Comparison of ENCODE assay signal across 26 mouse cellular contexts in genomic region chr2:178948471-178948870, GRCm38 (mm10).
DNase-seq lines count a peak whose midpoint lies in the region; ATAC-seq lines count a peak whose summit lies in the region.
"Had no signal": no experiment of that assay in that cellular context is flagged by ENCODE, and none has a peak within 500 bp of the region (broad histone marks: within the 10 kb centered on the region; RNA-seq: fewer than 3 reads in every experiment).

No protein-coding gene starts in this region.

- ATAC-seq in forebrain, embryonic 11.5 days (replicated peaks; ENCODE audit: low FRiP score) = peak; percentile 42
- ATAC-seq in forebrain, embryonic 13.5 days = no peak
- no peak for ATAC-seq in midbrain, embryonic 16.5 days
- 0 out of 2 replicates have a peak, but pooled peaks have one; percentile 24 for ATAC-seq in embryonic facial prominence, embryonic 11.5 days (replicated peaks; ENCODE audit: insufficient number of reproducible peaks, low FRiP score, low TSS enrichment, low read depth)
- ATAC-seq: CD4-positive, CD25-positive, alpha-beta regulatory T cell, adult 4 months; intestine, embryonic 15.5 days; liver, embryonic 12.5 days; liver, postnatal 0 days had no signal

- H3K27me3 ChIP-seq in forebrain, embryonic 11.5 days (ENCODE audit: control insufficient read depth, insufficient read depth, low read length) = no peaks in the 10 kb centered on the region
- no peaks in the 10 kb centered on the region for H3K27me3 ChIP-seq in forebrain, embryonic 13.5 days
- H3K27me3 ChIP-seq in midbrain, embryonic 10.5 days (ENCODE audit: low read depth, poor library complexity, severe bottlenecking) = no peaks in the 10 kb centered on the region
- no peaks in the 10 kb centered on the region for H3K27me3 ChIP-seq in midbrain, embryonic 16.5 days (ENCODE audit: control insufficient read depth, insufficient read depth, low read depth, low read length)
- H3K27me3 ChIP-seq in embryonic facial prominence, embryonic 11.5 days (ENCODE audit: control insufficient read depth, insufficient read depth, low read length) = no peaks in the 10 kb centered on the region
- H3K27me3 ChIP-seq: heart, embryonic 13.5 days; intestine, embryonic 15.5 days; liver, embryonic 12.5 days; midbrain, embryonic 15.5 days; neural tube, embryonic 12.5 days had no signal

- H3K36me3 ChIP-seq in forebrain, embryonic 11.5 days (ENCODE audit: control insufficient read depth, insufficient read depth, low read length) = no peaks in the 10 kb centered on the region
- no peaks in the 10 kb centered on the region for H3K36me3 ChIP-seq in forebrain, embryonic 13.5 days (ENCODE audit: poor library complexity, severe bottlenecking)
- H3K36me3 ChIP-seq in midbrain, embryonic 10.5 days = no peaks in the 10 kb centered on the region
- no peaks in the 10 kb centered on the region for H3K36me3 ChIP-seq in midbrain, embryonic 16.5 days (ENCODE audit: control insufficient read depth, insufficient read depth, low read length)
- H3K36me3 ChIP-seq in embryonic facial prominence, embryonic 11.5 days (replicated peaks; ENCODE audit: control insufficient read depth, insufficient read depth, low read depth, low read length) = no peaks in the 10 kb centered on the region
- H3K36me3 ChIP-seq: heart, embryonic 13.5 days; hindbrain, embryonic 10.5 days; intestine, embryonic 15.5 days; liver, embryonic 12.5 days; midbrain, embryonic 15.5 days; neural tube, embryonic 12.5 days had no signal

- H3K4me1 ChIP-seq in forebrain, embryonic 11.5 days (replicated peaks; ENCODE audit: control insufficient read depth, insufficient read depth, low read length) = peaks cover 9% of the 10 kb centered on the region; the same call in 1 of the 2 replicates
- peaks cover 29% of the 10 kb centered on the region for H3K4me1 ChIP-seq in forebrain, embryonic 13.5 days
- H3K4me1 ChIP-seq in midbrain, embryonic 10.5 days = peaks cover 14% of the 10 kb centered on the region
- H3K4me1 ChIP-seq in midbrain, embryonic 16.5 days (ENCODE audit: control insufficient read depth, insufficient read depth, low read length) = peaks cover 7% of the 10 kb centered on the region; the same call in 1 of the 2 replicates
- H3K4me1 ChIP-seq in embryonic facial prominence, embryonic 11.5 days (ENCODE audit: control insufficient read depth, insufficient read depth, low read length) = 0 out of 2 replicates have a peak, but pooled peaks cover 2% of the 10 kb centered on the region
- H3K4me1 ChIP-seq: intestine, embryonic 15.5 days; liver, embryonic 12.5 days had no signal

- H3K9me3 ChIP-seq in forebrain, embryonic 11.5 days (ENCODE audit: control insufficient read depth, low read length) = no peaks in the 10 kb centered on the region
- no peaks in the 10 kb centered on the region for H3K9me3 ChIP-seq in forebrain, embryonic 13.5 days (replicated peaks)
- no peaks in the 10 kb centered on the region for H3K9me3 ChIP-seq in midbrain, embryonic 10.5 days (replicated peaks)
- H3K9me3 ChIP-seq in midbrain, embryonic 16.5 days (replicated peaks; ENCODE audit: control insufficient read depth, low read length, poor library complexity, severe bottlenecking) = no peaks in the 10 kb centered on the region
- H3K9me3 ChIP-seq in embryonic facial prominence, embryonic 11.5 days (replicated peaks; ENCODE audit: control insufficient read depth, low read length) = no peaks in the 10 kb centered on the region
- H3K9me3 ChIP-seq: heart, embryonic 13.5 days; hindbrain, embryonic 10.5 days; intestine, embryonic 15.5 days; liver, embryonic 12.5 days; midbrain, embryonic 15.5 days; neural tube, embryonic 12.5 days had no signal

- no peak for DNase-seq in forebrain, embryonic 11.5 days (ENCODE audit: low spot score)
- DNase-seq in midbrain, embryonic 10.5 days (ENCODE audit: low spot score) = no peak
- DNase-seq in embryonic facial prominence, embryonic 11.5 days (ENCODE audit: low spot score) = no peak
- DNase-seq in embryo, embryonic 9.5 days (ENCODE audit: extremely low spot score) = no peak
- no peak for DNase-seq in embryo, embryonic 10.5 days (ENCODE audit: low spot score)
- DNase-seq: cerebellum, adult 11 months; cerebellum, adult 9-11 months; heart, adult 2 months; heart, postnatal 10 days; kidney, adult 2 months; layer of hippocampus, postnatal 36 days; left cerebral cortex, postnatal 4 days; liver, postnatal 0 days; lung, postnatal 36 days; thymus, postnatal 4 days had no signal

- no peak overlapping the region for H3K4me2 ChIP-seq in forebrain, embryonic 11.5 days (ENCODE audit: low read depth, low read length, severe bottlenecking)
- no peak overlapping the region for H3K4me2 ChIP-seq in forebrain, embryonic 13.5 days
- H3K4me2 ChIP-seq in midbrain, embryonic 16.5 days (ENCODE audit: low read length) = no peak overlapping the region
- no peak overlapping the region for H3K4me2 ChIP-seq in embryonic facial prominence, embryonic 11.5 days (ENCODE audit: low read depth, low read length)
- H3K4me2 ChIP-seq: heart, embryonic 13.5 days; intestine, embryonic 15.5 days; liver, embryonic 12.5 days; midbrain, embryonic 15.5 days; neural tube, embryonic 12.5 days had no signal

- WGBS in forebrain, embryonic 11.5 days = 55% methylated on average over 6 of the region's 6 CpGs
- WGBS in forebrain, embryonic 13.5 days = 26% methylated on average over 6 of the region's 6 CpGs
- 80% methylated on average over 6 of the region's 6 CpGs for WGBS in midbrain, embryonic 10.5 days
- WGBS in midbrain, embryonic 16.5 days = 35% methylated on average over 6 of the region's 6 CpGs
- 64% methylated on average over 6 of the region's 6 CpGs for WGBS in embryonic facial prominence, embryonic 11.5 days

- H3K4me3 ChIP-seq in forebrain, embryonic 11.5 days (ENCODE audit: low read depth, low read length) = no peak overlapping the region
- H3K4me3 ChIP-seq in forebrain, embryonic 13.5 days = no peak overlapping the region
- no peak overlapping the region for H3K4me3 ChIP-seq in midbrain, embryonic 10.5 days
- no peak overlapping the region for H3K4me3 ChIP-seq in midbrain, embryonic 16.5 days (ENCODE audit: low read depth, low read length)
- H3K4me3 ChIP-seq in embryonic facial prominence, embryonic 11.5 days (ENCODE audit: low read depth, low read length) = no peak overlapping the region
- H3K4me3 ChIP-seq: heart, adult 2 months; heart, embryonic 13.5 days; hindbrain, embryonic 10.5 days; intestine, embryonic 15.5 days; liver, embryonic 12.5 days; midbrain, embryonic 15.5 days; myocyte; neural tube, embryonic 12.5 days had no signal

- H3K9ac ChIP-seq in forebrain, embryonic 11.5 days (ENCODE audit: low read length) = no peak overlapping the region
- no peak overlapping the region for H3K9ac ChIP-seq in forebrain, embryonic 13.5 days
- H3K9ac ChIP-seq in midbrain, embryonic 16.5 days (ENCODE audit: low read depth, low read length) = no peak overlapping the region
- H3K9ac ChIP-seq in embryonic facial prominence, embryonic 11.5 days (replicated peaks; ENCODE audit: low read length) = no peak overlapping the region
- H3K9ac ChIP-seq: heart, embryonic 13.5 days; intestine, embryonic 15.5 days; liver, embryonic 12.5 days; liver, postnatal 0 days; midbrain, embryonic 15.5 days; neural tube, embryonic 12.5 days had no signal

- H3K27ac ChIP-seq in forebrain, embryonic 11.5 days (ENCODE audit: low read depth, low read length) = no peak overlapping the region
- H3K27ac ChIP-seq in forebrain, embryonic 13.5 days = no peak overlapping the region
- H3K27ac ChIP-seq in midbrain, embryonic 10.5 days (replicated peaks) = 0 out of 2 replicates have a peak overlapping the region, but pooled peaks have one; percentile 55
- H3K27ac ChIP-seq in midbrain, embryonic 16.5 days (ENCODE audit: low read length) = no peak overlapping the region
- no peak overlapping the region for H3K27ac ChIP-seq in embryonic facial prominence, embryonic 11.5 days (replicated peaks; ENCODE audit: low read depth, low read length)
- H3K27ac ChIP-seq: heart, adult 2 months; heart, embryonic 13.5 days; intestine, embryonic 15.5 days; kidney, postnatal 0 days; liver, embryonic 12.5 days; midbrain, embryonic 15.5 days; neural tube, embryonic 12.5 days had no signal

Comparison
In these comparisons a context has a peak if more than half of its experiments do, and no peak if none do; other contexts are left out.
1. ATAC-seq: peak in forebrain, embryonic 11.5 days (single experiment) and embryonic facial prominence, embryonic 11.5 days (single experiment); none in forebrain, embryonic 13.5 days (single experiment) and midbrain, embryonic 16.5 days (single experiment).